Mouse (Mus musculus): ENCODE results near the gene Slc1a4. TPM values are rescaled to one million over a fixed set of nuclear protein-coding genes. Genes with fewer than 3 reads are reported as not detected.
A peak's percentile ranks its signal among the peaks of the same experiment; 100 is the strongest.

Gene Slc1a4
- total and polyA plus RNA-seq, 2 experiments from 2014 or later: 71.4 to 199 TPM

GRCm38 (mm10) chr11:20326328-20326995, 6.1 kb downstream of the Slc1a4 start:
- H3K4me1 ChIP-seq (ENCODE audit: insufficient read depth, low read length): peaks cover 15% of the 10 kb centered on the region
- no peak overlapping the region for H3K27ac ChIP-seq
- H3K9me3 ChIP-seq (ENCODE audit: low read length): no peaks in the 10 kb centered on the region
- H3K4me2 ChIP-seq (ENCODE audit: low read depth, low read length): peak overlapping the region; percentile 21
- no peak overlapping the region for H3K4me3 ChIP-seq (ENCODE audit: low read length)
- TF ChIP-seq CTCF (IDR thresholded peaks at IDR 0.05; ENCODE audit: low read depth): no peak
- no peak for DNase-seq (ENCODE audit: low spot score)
- ATAC-seq: no peak
- WGBS: 67% methylated on average over 11 of the region's 11 CpGs
- no peak overlapping the region for H3K9ac ChIP-seq (replicated peaks; ENCODE audit: low read length)
- H3K27me3 ChIP-seq (ENCODE audit: insufficient read depth, low read length): no peaks in the 10 kb centered on the region
- H3K36me3 ChIP-seq (ENCODE audit: insufficient read depth, low read length): no peaks in the 10 kb centered on the region

- Histone ChIP-seq H3K27ac (no peak overlapping the region), H3K9ac (replicated peaks; ENCODE audit: low read length) (no peak overlapping the region), H3K36me3 (ENCODE audit: insufficient read depth, low read length) (no peaks in the 10 kb centered on the region), H3K9me3 (ENCODE audit: low read length) (no peaks in the 10 kb centered on the region), H3K4me2 (ENCODE audit: low read depth, low read length) (no peak overlapping the region), H3K27me3 (ENCODE audit: insufficient read depth, low read length) (no peaks in the 10 kb centered on the region), H3K4me1 (ENCODE audit: insufficient read depth, low read length) (peaks cover 10% of the 10 kb centered on the region), H3K4me3 (ENCODE audit: low read length) (no peak overlapping the region)
- DNase-seq (ENCODE audit: low spot score): no peak
- 90% methylated on average over 9 of the region's 9 CpGs for WGBS
- ATAC-seq: no peak
- TF ChIP-seq CTCF (IDR thresholded peaks at IDR 0.05; ENCODE audit: low read depth): no peak
Measured at GRCm38 (mm10) chr11:20325073-20325694, 7.3 kb downstream of the Slc1a4 start.

GRCm38 (mm10) chr11:20324006-20324405, 8.5 kb downstream of the Slc1a4 start:
- DNase-seq (ENCODE audit: low spot score) (no peak), ATAC-seq (no peak)
- peaks cover 6% of the 10 kb centered on the region; the same call in 1 of the 2 replicates for H3K4me1 ChIP-seq (ENCODE audit: insufficient read depth, low read length)
- H3K4me2 ChIP-seq (ENCODE audit: low read depth, low read length): no peak overlapping the region
- TF ChIP-seq CTCF (IDR thresholded peaks at IDR 0.05; ENCODE audit: low read depth): no peak
- H3K27ac ChIP-seq: no peak overlapping the region
- H3K9me3 ChIP-seq (ENCODE audit: low read length): no peaks in the 10 kb centered on the region
- no peak overlapping the region for H3K9ac ChIP-seq (replicated peaks; ENCODE audit: low read length)
- WGBS: 74% methylated on average over 3 of the region's 3 CpGs
- no peak overlapping the region for H3K4me3 ChIP-seq (ENCODE audit: low read length)
- no peaks in the 10 kb centered on the region for H3K36me3 ChIP-seq (ENCODE audit: insufficient read depth, low read length)
- H3K27me3 ChIP-seq (ENCODE audit: insufficient read depth, low read length): no peaks in the 10 kb centered on the region

- no peak overlapping the region for H3K27ac ChIP-seq
- peaks cover 6% of the 10 kb centered on the region; the same call in 1 of the 2 replicates for H3K4me1 ChIP-seq (ENCODE audit: insufficient read depth, low read length)
- no peak overlapping the region for H3K4me3 ChIP-seq (ENCODE audit: low read length)
- H3K9ac ChIP-seq (replicated peaks; ENCODE audit: low read length): no peak overlapping the region
- DNase-seq (ENCODE audit: low spot score) (no peak), ATAC-seq (no peak)
- no peak overlapping the region for H3K4me2 ChIP-seq (ENCODE audit: low read depth, low read length)
- TF ChIP-seq CTCF (IDR thresholded peaks at IDR 0.05; ENCODE audit: low read depth): no peak
- H3K36me3 ChIP-seq (ENCODE audit: insufficient read depth, low read length): no peaks in the 10 kb centered on the region
- H3K9me3 ChIP-seq (ENCODE audit: low read length): no peaks in the 10 kb centered on the region
- 40% methylated on average over 3 of the region's 3 CpGs for WGBS
- H3K27me3 ChIP-seq (ENCODE audit: insufficient read depth, low read length): no peaks in the 10 kb centered on the region
Measured at GRCm38 (mm10) chr11:20322366-20322765, 10.1 kb downstream of the Slc1a4 start.

GRCm38 (mm10) chr11:20320661-20321060, 11.9 kb downstream of the Slc1a4 start:
- Histone ChIP-seq H3K36me3 (ENCODE audit: insufficient read depth, low read length) (peaks cover 13% of the 10 kb centered on the region; the same call in 1 of the 2 replicates), H3K4me2 (ENCODE audit: low read depth, low read length) (no peak overlapping the region), H3K4me3 (ENCODE audit: low read length) (no peak overlapping the region), H3K27me3 (ENCODE audit: insufficient read depth, low read length) (no peaks in the 10 kb centered on the region), H3K4me1 (ENCODE audit: insufficient read depth, low read length) (no peaks in the 10 kb centered on the region), H3K27ac (no peak overlapping the region), H3K9me3 (ENCODE audit: low read length) (no peaks in the 10 kb centered on the region), H3K9ac (replicated peaks; ENCODE audit: low read length) (no peak overlapping the region)
- 60% methylated on average over 3 of the region's 3 CpGs for WGBS
- DNase-seq (ENCODE audit: low spot score): no peak
- TF ChIP-seq CTCF (IDR thresholded peaks at IDR 0.05; ENCODE audit: low read depth): no peak
- no peak for ATAC-seq

GRCm38 (mm10) chr11:20318659-20319454, 13.7 kb downstream of the Slc1a4 start:
- no peaks in the 10 kb centered on the region for H3K4me1 ChIP-seq (ENCODE audit: insufficient read depth, low read length)
- WGBS: 87% methylated on average over 16 of the region's 16 CpGs
- no peak for DNase-seq (ENCODE audit: low spot score)
- TF ChIP-seq CTCF (IDR thresholded peaks at IDR 0.05; ENCODE audit: low read depth): no peak
- no peak overlapping the region for H3K4me3 ChIP-seq (ENCODE audit: low read length)
- H3K27me3 ChIP-seq (ENCODE audit: insufficient read depth, low read length): no peaks in the 10 kb centered on the region
- H3K27ac ChIP-seq: no peak overlapping the region
- H3K4me2 ChIP-seq (ENCODE audit: low read depth, low read length): no peak overlapping the region
- H3K36me3 ChIP-seq (ENCODE audit: insufficient read depth, low read length): peaks cover 18% of the 10 kb centered on the region; the same call in 1 of the 2 replicates
- ATAC-seq: no peak
- H3K9ac ChIP-seq (replicated peaks; ENCODE audit: low read length): no peak overlapping the region
- no peaks in the 10 kb centered on the region for H3K9me3 ChIP-seq (ENCODE audit: low read length)
